Mouse (Mus musculus) stomach, postnatal 0 days (tissue): ENCODE measurements at regions not wholly inside any gene's neighbourhood (a gene's known extent, or its start where the extent isn't known, plus 50 kb on each side); places are given as distances from the start of the nearest gene placed in this dataset.

Experiments used
- CTCF ChIP-seq: IDR thresholded peaks from 2 replicates; pipeline ENCODE4 v1.5.1; 2016; ENCODE audit warnings: antibody characterized with exemption, low read depth, mild to moderate bottlenecking, moderate library complexity
- EP300 ChIP-seq: optimal IDR thresholded peaks from 2 replicates; pipeline ENCODE3; 2016; ENCODE audit warnings: antibody characterized with exemption

DNA sequence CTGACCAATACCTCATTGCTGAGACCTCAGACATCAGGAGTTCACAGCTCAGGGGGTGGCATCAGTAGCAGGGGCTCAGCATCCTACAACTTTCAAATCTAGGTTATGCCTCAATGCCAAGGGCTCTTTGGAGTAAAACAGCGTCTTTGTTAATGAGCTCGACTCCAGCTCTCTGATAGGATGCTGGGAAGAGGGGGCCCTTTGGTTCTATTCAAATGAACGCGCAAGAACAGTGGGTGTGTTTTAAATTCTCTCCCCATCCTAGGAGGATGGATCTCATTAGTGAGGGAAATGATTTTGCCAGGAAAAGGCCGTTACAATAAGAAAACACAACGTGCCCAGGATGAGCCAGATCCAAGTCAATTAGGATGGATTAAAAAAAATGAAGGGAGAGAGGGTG lies 132.2 kb upstream of the 3110018I06Rik start:
- TF ChIP-seq CTCF (no peak), EP300 (no peak)
